In genomic region chr1:86233808-86234207, GRCm38 (mm10) we compare ENCODE assay signal across 14 mouse cellular contexts.
DNase-seq lines count a peak whose midpoint lies in the region; ATAC-seq and TF ChIP-seq lines count a peak whose summit lies in the region.
"Had no signal": no experiment of that assay in that cellular context is flagged by ENCODE, and none has a peak within 500 bp of the region (broad histone marks: within the 10 kb centered on the region; RNA-seq: fewer than 3 reads in every experiment).

No protein-coding gene starts in this region.

- H3K9me3 ChIP-seq in CH12.LX (replicated peaks; ENCODE audit: low read length): no peaks in the 10 kb centered on the region
- no peaks in the 10 kb centered on the region for H3K9me3 ChIP-seq in embryonic facial prominence, embryonic 13.5 days
- H3K9me3 ChIP-seq: forebrain, embryonic 10.5 days; midbrain, embryonic 10.5 days; neural tube, embryonic 12.5 days had no signal

- DNase-seq in layer of hippocampus, adult 11-12 months (ENCODE audit: low spot score): peak; percentile 35
- DNase-seq in layer of hippocampus, adult 9-10 months (ENCODE audit: low spot score): no peak
- peak; percentile 35 for DNase-seq in CH12.LX (ENCODE audit: extremely low read depth)
- DNase-seq in monocyte, adult 2 months (ENCODE audit: low read depth in 1 of 2, low spot score in 2 of 2): peak; percentile 37 to 54
- no peak for DNase-seq in adrenal gland, adult 8-10 months
- DNase-seq in adrenal gland, postnatal 14 days: no peak
- DNase-seq in cerebellum, adult 9-10 months: no peak
- DNase-seq: gastrocnemius, postnatal 14 days; heart, postnatal 14 days; thymus, adult 2 months had no signal

- no peak for TF ChIP-seq EP300 in CH12.LX (IDR thresholded peaks at IDR 0.05; ENCODE audit: low read length)

- H3K36me3 ChIP-seq in CH12.LX (replicated peaks in 1 of 2; ENCODE audit: control insufficient read depth in 1 of 2, insufficient read depth in 1 of 2, low read length in 1 of 2): peaks cover 0 to 10% of the 10 kb centered on the region in 2 experiments
- H3K36me3 ChIP-seq in embryonic facial prominence, embryonic 13.5 days: no peaks in the 10 kb centered on the region
- H3K36me3 ChIP-seq: forebrain, embryonic 10.5 days; neural tube, embryonic 12.5 days had no signal

- H3K4me2 ChIP-seq in CH12.LX (ENCODE audit: insufficient read depth, low read depth, poor library complexity, severe bottlenecking): no peak overlapping the region
- no peak overlapping the region for H3K4me2 ChIP-seq in embryonic facial prominence, embryonic 13.5 days
- H3K4me2 ChIP-seq: neural tube, embryonic 12.5 days had no signal

- peaks cover 6 to 25% of the 10 kb centered on the region in 2 experiments for H3K4me1 ChIP-seq in CH12.LX (ENCODE audit: control insufficient read depth in 1 of 2, insufficient read depth in 2 of 2)
- H3K4me1 ChIP-seq in embryonic facial prominence, embryonic 13.5 days: peaks cover 17% of the 10 kb centered on the region
- H3K4me1 ChIP-seq: neural tube, embryonic 12.5 days had no signal

- no peaks in the 10 kb centered on the region for H3K79me2 ChIP-seq in CH12.LX (replicated peaks; ENCODE audit: control insufficient read depth, extremely low read depth, insufficient read depth, poor library complexity, severe bottlenecking)

- no peak overlapping the region for H3K9ac ChIP-seq in CH12.LX (ENCODE audit: insufficient read depth, low read depth)
- 0 out of 2 replicates have a peak overlapping the region, but pooled peaks have one; percentile 6 for H3K9ac ChIP-seq in embryonic facial prominence, embryonic 13.5 days
- H3K9ac ChIP-seq: neural tube, embryonic 12.5 days had no signal

- TF ChIP-seq CTCF in CH12.LX (conservative IDR thresholded peaks at IDR 0.05 in 1 of 2, IDR thresholded peaks at IDR 0.05 in 1 of 2; ENCODE audit: low read depth in 2 of 2, low read length in 2 of 2): no peak

- dilution Hi-C loops in CH12.LX (cut with MboI; ENCODE audit: extremely low pct_ligation_motif_present, extremely low pct_unique_long_range_greater_than_20kb, low sequenced_read_pairs): no loop called here

- H3K4me3 ChIP-seq in CH12.LX (replicated peaks in 1 of 3; ENCODE audit: low read depth in 2 of 3, low read length in 2 of 3, poor library complexity in 1 of 3): no peak overlapping the region
- H3K4me3 ChIP-seq in embryonic facial prominence, embryonic 13.5 days: no peak overlapping the region
- H3K4me3 ChIP-seq: forebrain, embryonic 10.5 days; midbrain, embryonic 10.5 days; neural tube, embryonic 12.5 days had no signal

- H3K27me3 ChIP-seq in CH12.LX (replicated peaks): no peaks in the 10 kb centered on the region
- H3K27me3 ChIP-seq in embryonic facial prominence, embryonic 13.5 days: no peaks in the 10 kb centered on the region
- H3K27me3 ChIP-seq: neural tube, embryonic 12.5 days had no signal

- in situ Hi-C loops in CH12.LX (cut with MboI; ENCODE audit: low pct_ligation_motif_present, low pct_unique_long_range_greater_than_20kb, low sequenced_read_pairs): no loop called here

- no peak for ATAC-seq in embryonic facial prominence, embryonic 13.5 days (ENCODE audit: insufficient number of reproducible peaks, insufficient read depth, low FRiP score, low TSS enrichment, low read depth)

- no peak overlapping the region for H3K27ac ChIP-seq in CH12.LX (ENCODE audit: insufficient read depth, low read depth)
- peak overlapping the region; percentile 33; the same call in 1 of the 2 replicates for H3K27ac ChIP-seq in embryonic facial prominence, embryonic 13.5 days
- H3K27ac ChIP-seq: forebrain, embryonic 10.5 days; midbrain, embryonic 10.5 days; neural tube, embryonic 12.5 days had no signal

- no peak for TF ChIP-seq POLR2A in CH12.LX (IDR thresholded peaks at IDR 0.05; ENCODE audit: low read depth, low read length)

- 47% methylated on average over 4 of the region's 4 CpGs for WGBS in embryonic facial prominence, embryonic 13.5 days

- TF ChIP-seq RAD21 in CH12.LX (IDR thresholded peaks at IDR 0.05; ENCODE audit: low read depth, low read length): no peak

TF ChIP-seq in CH12.LX, 34 proteins besides CTCF, POLR2A, EP300 and RAD21:
- TF ChIP-seq MXI1 (IDR thresholded peaks at IDR 0.05; ENCODE audit: low read depth, low read length) (no peak), GABPA (IDR thresholded peaks at IDR 0.05; ENCODE audit: insufficient replicate concordance, low read depth, low read length) (no peak), CHD2 (IDR thresholded peaks at IDR 0.05; ENCODE audit: low read length) (no peak), TCF12 (IDR thresholded peaks at IDR 0.05; ENCODE audit: low read depth, low read length) (no peak), JUN (IDR thresholded peaks at IDR 0.05; ENCODE audit: insufficient read depth, low read depth, low read length) (no peak), PAX5 (IDR thresholded peaks at IDR 0.05; ENCODE audit: low read length) (no peak), USF1 (IDR thresholded peaks at IDR 0.05; ENCODE audit: low read depth, low read length) (no peak), BHLHE40 (IDR thresholded peaks at IDR 0.05; ENCODE audit: low read depth, low read length) (no peak), JUND (conservative IDR thresholded peaks at IDR 0.05; ENCODE audit: low read depth, low read length) (no peak), MEF2A (IDR thresholded peaks at IDR 0.05; ENCODE audit: borderline replicate concordance, low read depth, low read length) (no peak), SMC3 (IDR thresholded peaks at IDR 0.05; ENCODE audit: low read depth, low read length) (no peak), NELFE (IDR thresholded peaks at IDR 0.05; ENCODE audit: low read depth, low read length) (no peak), MYC (IDR thresholded peaks at IDR 0.05; ENCODE audit: low read depth, low read length) (no peak), KAT2A (IDR thresholded peaks at IDR 0.05; ENCODE audit: insufficient replicate concordance, low read length) (no peak), UBTF (IDR thresholded peaks at IDR 0.05; ENCODE audit: low read depth, low read length) (no peak), ZC3H11A (IDR thresholded peaks at IDR 0.05; ENCODE audit: low read depth, low read length) (no peak), POLR2AphosphoS2 (IDR thresholded peaks at IDR 0.05; ENCODE audit: low read depth, low read length) (no peak), MAZ (IDR thresholded peaks at IDR 0.05; ENCODE audit: low read depth, low read length) (no peak)

Comparison
In these comparisons a context has a peak if more than half of its experiments do, and no peak if none do; other contexts are left out.
1. DNase-seq: peak in layer of hippocampus, adult 11-12 months (single experiment), CH12.LX (single experiment) and monocyte, adult 2 months (2 of 2); none in layer of hippocampus, adult 9-10 months (single experiment), adrenal gland, adult 8-10 months (single experiment), adrenal gland, postnatal 14 days (single experiment) and cerebellum, adult 9-10 months (single experiment).